Mouse (Mus musculus) mesoderm, embryonic 11.5 days (tissue): ENCODE results near the gene Bbs4.
"Not testable (repeated sequence)": the region's sequence is repeated elsewhere in the genome, so short reads cannot be mapped to it uniquely, and the experiment has no call there.

Experiments
- DNase-seq: peaks from one replicate; pipeline ENCODE4 v3.0.0-alpha.2; 2012; ENCODE audit warnings: low read depth, low spot score

Gene Bbs4

DNA sequence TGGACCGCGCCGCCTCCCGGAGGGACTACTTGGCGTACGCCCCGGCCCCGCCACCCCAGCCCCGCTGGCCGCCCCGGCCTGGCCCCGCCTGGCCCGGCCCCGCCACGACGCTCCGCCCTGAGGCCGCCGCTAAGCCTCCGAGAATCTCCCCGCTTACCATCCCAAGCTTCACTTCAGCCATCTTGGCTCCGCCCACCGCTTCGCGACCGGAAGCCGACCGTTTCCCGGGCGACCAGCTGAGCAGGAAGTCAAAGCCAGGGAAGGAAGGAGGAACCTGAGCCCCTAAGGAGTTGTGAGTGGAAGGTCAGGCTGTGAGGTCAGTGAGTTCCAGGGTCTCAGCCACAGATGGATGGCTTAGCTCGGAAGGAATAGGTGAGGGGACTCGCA, at the start of gene Bbs4:
TSS of gene Bbs4 (minus strand) at position 256 of the 387 bp plus-strand sequence.
- peak; percentile 94 for DNase-seq

DNA sequence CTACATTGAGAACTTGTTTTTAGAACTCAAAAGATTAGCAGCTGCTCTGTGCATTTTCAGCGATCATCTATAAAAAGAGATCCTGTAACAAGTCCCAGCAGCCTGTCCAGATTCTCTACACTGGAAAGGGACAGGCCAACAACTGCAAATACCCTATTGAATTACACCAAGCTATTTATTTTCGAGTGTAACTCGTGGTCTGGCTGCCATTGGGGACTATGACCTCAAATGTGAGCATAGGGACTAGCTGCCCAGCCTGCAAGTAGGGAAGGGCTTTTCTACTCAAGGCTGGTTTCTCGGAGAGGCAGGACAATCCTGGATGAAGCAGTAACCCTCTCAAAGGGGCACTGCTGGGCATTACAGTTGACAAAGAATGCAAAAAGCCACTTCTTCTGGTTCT, 35.8 kb upstream of the Bbs4 start:
- no peak for DNase-seq

DNA sequence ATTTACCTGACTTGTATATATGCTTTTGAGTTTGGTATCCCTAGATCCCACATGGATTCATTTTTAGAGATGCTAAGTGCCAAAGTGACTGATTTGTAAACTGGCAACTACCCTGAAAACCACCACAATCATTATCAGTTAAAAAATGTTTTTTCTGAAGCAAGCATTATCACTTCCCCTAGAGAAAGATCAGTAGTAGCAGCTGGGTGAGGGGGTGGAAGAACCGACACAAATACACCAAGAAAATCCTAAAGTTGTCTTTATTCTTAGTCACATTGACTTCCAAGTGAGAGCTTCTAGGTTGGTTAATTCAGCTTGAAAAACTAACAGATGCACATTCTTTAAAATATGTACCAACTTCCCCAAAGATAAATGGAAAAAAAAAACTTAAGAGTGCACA, 35.0 kb upstream of the Bbs4 start:
- no peak for DNase-seq

DNA sequence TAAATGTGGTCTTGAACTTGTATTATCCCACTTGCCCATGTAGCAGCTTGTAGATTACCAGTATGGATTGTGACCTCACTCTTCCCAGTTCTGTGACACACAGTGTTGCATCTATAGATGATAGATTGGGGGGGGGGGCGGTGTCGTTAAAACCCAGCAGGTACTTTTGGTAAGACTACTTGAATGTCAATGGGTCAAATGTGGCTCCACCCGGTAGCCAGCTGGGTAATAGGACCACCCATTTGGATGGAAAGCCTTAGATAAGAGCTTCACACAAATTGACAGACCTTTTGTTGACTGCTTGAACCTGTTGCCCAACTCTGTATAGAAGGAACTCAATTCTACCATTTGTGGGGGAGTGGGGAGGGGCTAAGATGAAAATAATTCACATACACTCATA, 34.2 kb upstream of the Bbs4 start:
- no peak for DNase-seq

DNA sequence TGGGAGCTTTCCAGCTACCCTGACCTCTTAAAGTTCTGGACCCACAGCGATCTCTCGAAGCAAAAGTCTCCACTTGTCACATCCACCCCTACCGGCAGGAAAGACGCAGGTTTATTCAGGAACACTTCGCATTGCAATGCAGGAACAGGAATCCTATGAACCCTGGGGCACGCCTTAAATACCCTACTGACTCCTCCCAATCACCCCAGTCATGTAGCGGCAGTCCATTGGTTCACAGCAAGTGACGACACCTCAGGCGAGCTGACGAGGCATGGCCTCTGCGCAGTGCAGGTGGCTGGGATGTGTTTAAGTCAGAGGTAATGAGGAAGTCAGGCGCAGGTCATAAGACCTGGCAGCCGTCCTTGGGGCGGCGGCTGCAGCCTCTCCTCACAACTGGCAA, 22.3 kb upstream of the Bbs4 start:
- DNase-seq = no peak

DNA sequence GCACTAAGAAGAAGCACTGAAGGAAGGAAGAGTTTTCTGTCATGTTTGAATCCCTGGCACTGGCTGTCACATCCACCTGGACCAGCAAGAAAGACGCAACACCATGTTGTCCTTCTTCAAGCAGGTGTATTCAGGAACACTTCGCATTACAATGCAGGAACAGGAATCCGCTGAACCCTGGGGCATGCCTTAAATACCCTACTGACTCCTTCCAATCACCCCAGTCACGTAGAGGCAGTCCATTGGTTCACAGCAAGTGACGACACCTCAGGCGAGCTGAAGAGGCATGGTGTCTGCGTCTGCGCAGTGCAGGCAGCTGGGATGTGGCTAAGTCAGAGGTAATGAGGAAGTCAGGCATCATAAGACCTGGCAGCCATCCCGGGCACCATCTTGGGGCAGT, 16.3 kb upstream of the Bbs4 start:
- no peak for DNase-seq

DNA sequence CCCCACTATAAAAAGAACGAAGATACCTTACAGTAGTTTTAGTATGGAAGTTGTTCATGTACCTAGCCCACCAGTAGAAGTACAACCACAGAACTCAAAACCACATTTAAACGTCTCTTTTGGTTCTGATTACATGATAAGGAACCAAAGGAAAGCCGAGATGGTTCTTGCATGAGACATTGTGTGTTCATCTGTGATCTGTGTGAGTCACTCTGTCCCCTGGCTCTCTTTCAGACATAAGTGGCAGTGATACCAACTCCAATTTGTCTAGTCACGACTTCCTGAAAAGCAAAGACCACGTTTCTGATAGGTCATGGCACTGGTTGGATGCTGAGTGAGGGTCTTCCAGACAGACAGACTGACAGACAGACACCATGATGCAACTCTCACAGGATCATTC, 15.9 kb upstream of the Bbs4 start:
- no peak for DNase-seq

DNA sequence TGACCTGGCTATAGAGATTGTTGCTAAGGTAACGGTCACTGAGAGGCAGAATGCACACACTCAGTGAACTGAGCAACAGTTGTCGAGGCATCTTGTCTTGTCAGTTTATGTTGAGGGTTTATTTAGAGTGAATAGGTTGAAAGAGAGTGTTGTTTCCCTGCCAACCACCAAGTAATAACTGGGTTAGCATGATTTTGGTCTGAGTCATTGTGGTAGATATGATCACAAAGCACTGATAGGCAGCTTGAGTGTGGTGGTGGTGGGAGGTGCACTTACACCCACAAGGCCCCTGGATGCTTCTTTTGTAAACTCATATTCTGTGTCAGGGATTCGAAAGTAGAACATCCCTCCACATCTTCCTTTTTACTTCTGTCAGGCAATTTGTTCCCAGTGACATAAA, 7.2 kb upstream of the Bbs4 start:
- not testable (repeated sequence) for DNase-seq

DNA sequence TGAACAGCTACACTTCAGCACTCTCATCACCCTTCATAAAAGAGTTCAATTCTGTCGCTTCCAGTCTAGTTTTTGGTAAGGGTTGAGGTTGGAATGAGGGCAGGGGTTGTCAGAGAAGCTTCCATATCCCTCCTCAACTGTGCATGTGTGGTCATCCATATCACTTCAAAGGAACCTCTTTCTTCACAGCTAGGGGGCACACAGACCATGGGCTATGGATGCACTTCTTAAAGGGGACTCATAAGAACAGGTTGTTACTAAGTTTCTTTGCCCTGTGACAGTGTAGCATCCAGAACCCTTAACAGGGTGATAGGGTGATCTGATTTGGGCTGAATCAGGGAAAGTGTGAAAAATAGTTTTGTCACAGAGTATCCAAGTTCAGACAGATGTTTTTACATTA, 4.7 kb upstream of the Bbs4 start:
- DNase-seq = not testable (repeated sequence)

DNA sequence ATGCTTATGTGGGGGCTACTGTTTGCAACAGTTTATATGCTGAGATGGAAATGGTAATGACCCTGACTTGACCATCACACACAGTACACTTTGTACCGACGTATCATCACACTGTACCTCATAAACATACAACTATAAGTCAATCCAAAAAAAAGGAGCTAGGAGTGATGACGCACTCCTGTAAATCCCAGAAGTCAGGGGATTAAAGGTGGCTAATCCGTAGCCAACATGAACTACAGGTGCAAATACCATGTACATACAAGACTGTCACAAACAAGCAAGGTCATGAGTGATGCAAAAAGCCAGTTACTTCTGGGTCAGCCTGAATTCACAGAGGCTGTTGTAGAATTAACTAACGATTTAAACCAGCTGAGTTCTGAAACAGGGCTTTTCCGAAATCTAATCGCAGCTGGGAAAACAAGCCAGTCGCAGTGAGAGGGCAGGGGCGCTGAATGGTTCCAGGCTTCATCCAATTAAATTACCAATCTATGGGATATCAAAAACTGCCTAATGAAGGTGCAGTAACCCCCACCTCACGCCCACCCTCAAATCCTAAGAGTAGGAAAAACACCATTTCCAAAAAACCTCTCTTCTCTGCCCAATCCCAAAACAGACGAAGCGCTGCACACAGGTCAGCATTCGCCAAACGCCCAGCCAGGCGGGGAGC, 589 bp downstream of the Bbs4 start:
- peak; percentile 3 for DNase-seq

DNA sequence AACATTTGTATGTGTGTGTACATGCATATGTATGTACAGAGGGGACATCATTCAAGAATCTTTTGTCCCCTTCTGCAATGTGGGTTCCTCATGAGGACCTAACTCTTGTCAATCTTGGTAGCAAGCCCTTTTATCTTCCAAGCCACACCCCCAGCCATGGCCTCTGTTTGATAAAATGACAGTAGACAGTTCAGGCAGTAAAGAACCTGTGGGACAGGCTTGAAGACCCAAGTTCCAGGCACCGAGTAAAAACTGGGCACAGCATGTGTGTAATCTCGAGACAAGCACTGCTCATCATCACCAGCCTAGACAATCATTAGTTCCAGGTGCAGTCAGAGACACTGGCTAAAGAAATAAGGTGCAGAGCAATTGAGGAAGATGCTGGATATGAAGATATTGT, 7.1 kb downstream of the Bbs4 start:
- no peak for DNase-seq

DNA sequence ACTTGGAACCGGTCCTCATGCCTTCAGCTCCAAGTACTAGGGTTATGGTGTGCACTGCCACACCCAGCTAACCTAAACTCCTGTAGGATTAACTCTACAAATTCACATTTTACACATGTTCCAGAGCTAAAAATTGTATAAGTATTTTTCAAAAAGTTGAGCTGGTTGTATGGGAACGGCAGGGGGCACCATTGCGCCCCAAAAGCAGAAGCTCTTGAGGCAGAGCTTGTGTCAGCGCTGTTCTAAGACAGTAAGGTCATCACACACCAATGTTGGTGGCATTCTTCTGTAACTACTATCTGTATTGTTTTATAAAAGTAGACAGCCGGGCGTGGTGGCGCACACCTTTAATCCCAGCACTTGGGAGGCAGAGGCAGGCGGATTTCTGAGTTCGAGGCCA, 13.3 kb downstream of the Bbs4 start:
- DNase-seq = peak; percentile 4

DNA sequence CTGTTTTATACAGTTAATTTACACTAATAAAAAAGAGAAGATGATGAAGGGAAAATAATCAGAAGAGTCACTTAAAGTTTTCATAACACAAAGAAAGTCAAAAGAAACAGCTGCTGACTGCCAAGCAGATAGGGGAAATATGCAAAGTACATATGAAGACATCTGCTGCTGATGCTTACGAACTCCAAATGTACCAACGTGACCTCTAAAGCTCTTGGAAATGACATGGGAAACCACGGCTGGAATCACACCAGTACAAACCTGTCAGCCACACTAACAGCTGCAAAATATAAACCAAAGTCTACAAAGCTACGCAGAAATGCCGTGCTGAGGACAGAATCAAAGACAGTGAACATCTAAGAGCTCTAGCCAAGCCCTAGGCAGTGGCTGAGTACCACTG, 14.2 kb downstream of the Bbs4 start:
- DNase-seq = no peak

DNA sequence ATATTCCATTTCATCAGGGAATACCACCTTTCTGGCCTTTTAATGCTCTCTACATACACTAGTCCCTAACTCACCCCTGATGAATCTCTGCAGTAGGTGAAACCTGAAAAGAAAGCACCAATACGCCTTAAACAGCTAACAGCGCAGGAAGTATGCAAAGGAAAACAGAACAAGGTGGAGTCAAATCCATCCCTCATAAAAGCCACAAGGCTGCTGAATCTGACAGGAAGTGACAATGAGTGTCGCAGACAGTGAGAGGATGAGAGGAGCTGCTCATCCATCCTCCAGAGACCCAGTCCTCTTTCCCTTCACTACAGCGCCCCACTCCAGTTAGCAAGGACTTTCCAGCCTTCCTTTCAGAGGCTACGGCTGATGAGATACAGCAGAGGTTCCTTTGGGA, 14.9 kb downstream of the Bbs4 start:
- no peak for DNase-seq

DNA sequence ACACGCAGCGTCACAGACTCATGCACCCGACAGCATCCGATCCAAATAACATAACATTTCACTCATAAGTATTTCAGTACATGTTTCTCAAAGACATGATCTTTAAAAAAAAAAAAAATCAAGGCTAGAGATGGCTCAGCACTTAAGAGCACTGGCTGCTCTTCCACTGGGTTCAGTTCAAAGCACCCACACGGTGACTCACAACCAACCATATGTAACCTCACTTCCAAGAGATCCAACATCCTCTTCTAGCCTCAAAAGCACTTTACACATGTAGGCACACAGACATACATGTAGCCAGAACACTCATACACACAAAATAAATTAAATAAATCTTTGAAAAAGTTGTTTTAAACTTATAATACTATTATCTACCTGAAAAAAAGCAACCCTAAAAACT, 15.4 kb downstream of the Bbs4 start:
- no peak for DNase-seq

DNA sequence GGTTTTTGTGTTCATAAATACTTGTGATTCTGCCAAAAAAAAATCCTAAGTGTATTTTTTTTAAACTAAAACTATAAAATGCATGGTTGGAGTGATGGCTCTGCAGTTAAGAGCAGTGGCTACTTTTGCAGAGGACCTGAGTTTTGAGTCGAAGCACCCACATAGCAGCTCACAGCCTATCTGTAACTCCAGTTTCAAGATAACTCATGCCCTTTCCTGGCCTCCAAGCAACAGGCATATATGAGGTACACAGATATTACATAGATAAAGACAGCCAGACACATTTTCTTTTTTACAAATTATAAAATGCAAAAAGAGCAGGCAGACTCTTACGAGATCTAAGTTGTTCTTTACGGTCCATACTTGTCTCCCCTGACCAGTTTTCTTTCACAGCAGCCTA, 16.8 kb downstream of the Bbs4 start:
- DNase-seq = no peak

DNA sequence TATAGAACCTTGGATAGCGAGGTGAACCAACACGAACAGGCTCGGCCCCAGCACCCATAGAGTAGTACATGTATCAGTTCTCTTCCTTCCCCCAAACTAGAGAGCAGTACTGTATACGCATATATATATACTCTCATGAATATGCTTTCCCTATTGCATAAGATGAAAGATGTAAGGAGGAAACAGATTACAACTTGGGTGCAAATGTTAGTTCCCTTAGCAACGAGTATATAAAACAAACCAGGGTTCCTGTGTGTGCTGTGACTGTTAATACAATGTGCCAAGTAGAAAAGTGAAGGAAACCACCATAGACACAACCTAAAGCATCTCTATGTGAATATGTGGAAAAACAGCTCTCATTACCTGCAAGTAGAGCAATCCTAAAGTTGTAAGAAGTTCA, 23.3 kb downstream of the Bbs4 start:
- no peak for DNase-seq

DNA sequence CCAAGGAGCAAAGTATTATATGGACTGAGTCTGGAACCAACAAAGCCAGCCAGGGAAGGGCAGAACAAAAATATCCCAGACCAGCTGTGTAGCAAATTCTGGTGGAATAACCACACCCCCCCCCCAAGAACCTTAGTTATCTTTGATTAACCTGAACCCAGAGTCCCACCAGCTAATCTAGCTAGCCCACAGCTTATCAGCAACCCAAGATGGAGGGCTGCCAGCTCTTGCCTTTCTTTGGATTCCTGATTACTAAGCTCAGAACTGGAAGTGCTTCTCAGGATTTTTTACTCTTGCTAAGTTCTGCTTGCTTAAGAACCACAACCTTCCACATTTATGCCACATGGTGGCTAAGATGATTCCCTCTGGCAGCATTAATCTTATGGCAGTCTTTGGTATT, 29.0 kb downstream of the Bbs4 start:
- DNase-seq = no peak

DNA sequence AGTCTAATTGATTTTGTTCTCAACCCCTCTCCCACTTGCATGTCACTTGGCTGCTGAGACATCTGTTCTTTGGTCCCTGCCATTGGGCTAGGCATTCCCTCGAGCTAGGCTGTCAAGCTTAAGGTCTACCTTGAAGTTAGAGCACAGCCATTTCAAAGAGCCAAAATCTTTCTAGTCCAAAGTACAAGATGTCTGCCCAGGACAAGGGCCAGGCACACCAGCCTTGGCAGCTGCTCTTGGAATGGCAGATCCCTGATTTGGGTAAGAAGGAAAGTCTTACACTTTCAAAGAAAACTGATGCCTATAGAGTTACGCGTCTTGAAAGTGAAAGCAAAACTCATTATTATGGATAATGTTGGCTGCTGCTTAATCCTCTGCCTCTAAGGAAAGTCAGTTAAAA, 37.1 kb downstream of the Bbs4 start:
- DNase-seq = no peak

DNA sequence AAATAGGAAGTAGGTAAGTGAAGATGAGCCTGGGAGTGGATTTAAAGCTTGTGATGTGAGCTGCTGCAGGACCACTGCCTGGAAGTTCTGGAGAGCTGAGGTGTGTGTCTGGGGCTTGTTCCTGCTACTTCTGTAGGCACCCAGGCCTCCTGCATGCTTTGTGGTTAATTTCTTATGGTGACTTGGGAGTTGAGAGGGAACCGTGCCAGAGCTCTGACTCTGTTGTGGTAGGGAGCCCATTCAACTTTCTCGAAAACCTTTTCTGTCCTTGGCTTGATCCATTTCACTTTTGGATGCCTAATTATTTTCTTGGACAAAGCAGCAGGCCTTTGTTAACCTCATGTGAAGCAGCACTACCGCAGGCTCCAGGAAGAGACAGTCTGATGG, 42.0 kb downstream of the Bbs4 start:
- DNase-seq = no peak

DNA sequence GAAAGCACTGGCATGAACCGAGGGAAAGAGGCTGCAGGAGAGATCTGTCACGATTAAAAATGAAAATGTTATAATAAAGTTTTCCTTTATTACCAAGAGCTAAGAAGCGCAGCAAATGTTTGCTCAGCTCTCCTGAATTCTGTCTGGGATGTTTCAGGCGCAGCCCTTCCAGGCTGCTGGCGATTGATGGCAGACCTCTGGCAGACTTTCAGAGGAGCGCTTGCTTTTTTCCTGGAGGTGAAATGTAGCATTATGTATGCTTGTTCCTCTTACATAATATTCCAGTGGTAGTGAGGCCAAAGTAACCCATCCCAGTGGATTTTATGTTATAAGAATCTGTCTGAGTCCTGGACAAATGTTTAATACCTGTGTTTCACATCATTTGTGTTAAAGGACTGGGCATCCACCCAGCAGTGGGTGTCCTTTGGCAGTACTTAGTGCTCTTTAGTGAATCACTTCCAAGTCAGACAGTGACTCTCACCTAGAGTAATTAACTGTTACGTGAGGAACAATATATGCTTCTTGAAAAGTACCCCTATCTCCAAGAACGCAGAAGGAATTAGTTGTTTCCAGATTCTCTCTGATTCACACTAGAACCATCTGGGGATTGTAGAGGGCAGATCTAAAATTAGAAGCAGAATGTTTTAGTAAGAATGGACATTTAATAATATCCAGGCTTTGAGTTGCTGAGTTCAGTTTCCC, 42.6 kb downstream of the Bbs4 start:
- no peak for DNase-seq

DNA sequence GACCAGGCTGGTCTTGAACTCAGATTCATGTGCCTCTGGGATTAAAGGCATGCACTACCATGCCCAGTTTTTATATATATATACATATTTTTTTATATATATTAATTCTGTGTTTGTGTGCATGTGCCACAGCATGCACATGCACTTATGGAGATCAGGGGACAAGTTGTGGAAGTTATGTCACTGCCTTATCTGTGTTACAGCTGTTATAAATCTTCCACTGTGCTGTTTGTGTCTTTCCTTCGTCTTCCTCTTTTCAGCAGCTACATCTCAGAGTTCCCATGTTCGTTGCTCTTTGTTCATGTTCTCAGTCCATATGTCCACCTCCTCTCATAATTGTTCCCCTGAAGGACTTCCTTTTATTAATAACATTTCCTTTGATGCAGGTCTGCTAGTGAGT, 45.4 kb downstream of the Bbs4 start:
- no peak for DNase-seq

DNA sequence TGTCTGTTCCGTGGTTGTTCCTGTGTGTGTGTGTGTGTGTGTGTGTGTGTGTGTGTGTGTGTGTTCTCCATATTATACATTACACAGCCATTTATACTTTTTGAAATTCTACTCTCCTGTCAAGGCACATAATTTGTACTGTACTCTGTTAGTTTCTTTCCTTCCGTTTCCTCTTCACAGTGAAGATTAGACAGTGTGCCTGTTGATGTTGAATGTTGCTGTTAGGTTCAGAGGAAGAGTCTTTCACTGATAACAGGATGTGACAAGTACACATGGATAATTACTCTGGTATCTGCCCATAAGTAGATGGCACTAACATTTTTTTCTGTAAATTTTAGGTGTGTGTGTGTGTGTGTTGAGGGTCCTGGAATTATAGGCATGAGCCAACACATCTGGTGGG, 56.9 kb downstream of the Bbs4 start:
- DNase-seq = no peak

DNA sequence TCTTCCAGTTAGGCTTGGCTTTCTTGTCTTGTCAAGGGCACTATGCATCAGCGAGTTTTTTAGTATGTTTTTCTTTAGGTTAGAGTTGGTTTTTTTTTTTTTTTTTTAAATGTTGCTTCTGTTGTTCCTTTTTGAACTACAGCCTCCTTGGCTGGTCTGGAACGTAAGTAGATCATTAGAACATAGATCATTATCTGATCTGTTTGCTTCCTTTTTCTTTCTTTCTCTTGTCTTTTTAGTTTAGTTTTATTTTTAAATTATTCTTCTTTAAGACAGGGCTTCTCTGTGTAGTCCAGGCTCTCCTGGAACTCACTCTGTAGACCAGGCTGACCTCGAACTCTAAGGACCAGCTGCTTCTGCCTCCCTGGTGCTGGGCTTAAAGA, 60.8 kb downstream of the Bbs4 start:
- no peak for DNase-seq
